Mouse (Mus musculus) activated CD4-positive, CD25-positive, alpha-beta regulatory T cell, adult 9 weeks (primary cell): Measurements from ENCODE around the gene Fam53b. TPM values are rescaled to one million over a fixed set of nuclear protein-coding genes. Genes with fewer than 3 reads are reported as not detected.

Source experiments
- polyA plus RNA-seq: library from polyadenylated mRNA; unstranded; fragments of 100-300 nt; shearing (Covaris generic); gene quantifications from one replicate; pipeline ENCODE4 v1.2.1, GENCODE M21; 2017

Fam53b gene
- polyA plus RNA-seq: 134 TPM

DNA sequence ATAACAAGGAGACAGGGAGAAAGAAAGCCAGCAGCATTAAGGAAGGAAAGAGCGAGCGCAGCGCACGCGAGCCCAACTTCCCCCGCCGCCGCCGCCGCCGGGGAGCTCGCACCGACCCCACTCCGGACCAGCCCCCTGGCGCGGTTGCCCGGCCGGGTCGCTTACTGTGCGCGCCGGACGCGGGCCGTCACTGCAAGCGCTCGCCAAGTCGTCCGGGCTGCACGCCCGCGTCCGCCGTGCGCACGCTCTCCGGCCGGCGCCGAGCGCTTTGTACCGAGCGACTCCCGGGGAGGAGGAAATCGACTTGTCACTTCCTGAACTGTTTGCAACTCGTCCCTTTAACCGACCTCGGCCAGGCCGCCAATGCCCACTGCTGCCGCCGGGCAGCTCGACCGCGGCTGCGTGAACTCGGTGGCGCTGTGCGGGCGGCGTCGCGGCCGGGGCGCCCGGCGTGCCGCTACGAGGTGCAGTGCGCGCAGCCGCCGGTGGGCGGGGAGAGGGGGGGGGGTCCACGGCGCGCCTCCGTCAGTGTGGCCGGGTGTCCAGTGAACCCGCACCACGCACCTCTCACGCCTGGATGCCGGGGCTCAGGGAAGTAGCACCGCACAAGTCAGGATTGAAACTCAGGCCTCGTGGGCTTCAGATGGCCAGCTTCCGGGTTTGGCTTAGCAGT is at the start of gene Fam53b:
TSS of gene Fam53b (minus strand) at position 471 of the 673 bp plus-strand sequence.

DNA sequence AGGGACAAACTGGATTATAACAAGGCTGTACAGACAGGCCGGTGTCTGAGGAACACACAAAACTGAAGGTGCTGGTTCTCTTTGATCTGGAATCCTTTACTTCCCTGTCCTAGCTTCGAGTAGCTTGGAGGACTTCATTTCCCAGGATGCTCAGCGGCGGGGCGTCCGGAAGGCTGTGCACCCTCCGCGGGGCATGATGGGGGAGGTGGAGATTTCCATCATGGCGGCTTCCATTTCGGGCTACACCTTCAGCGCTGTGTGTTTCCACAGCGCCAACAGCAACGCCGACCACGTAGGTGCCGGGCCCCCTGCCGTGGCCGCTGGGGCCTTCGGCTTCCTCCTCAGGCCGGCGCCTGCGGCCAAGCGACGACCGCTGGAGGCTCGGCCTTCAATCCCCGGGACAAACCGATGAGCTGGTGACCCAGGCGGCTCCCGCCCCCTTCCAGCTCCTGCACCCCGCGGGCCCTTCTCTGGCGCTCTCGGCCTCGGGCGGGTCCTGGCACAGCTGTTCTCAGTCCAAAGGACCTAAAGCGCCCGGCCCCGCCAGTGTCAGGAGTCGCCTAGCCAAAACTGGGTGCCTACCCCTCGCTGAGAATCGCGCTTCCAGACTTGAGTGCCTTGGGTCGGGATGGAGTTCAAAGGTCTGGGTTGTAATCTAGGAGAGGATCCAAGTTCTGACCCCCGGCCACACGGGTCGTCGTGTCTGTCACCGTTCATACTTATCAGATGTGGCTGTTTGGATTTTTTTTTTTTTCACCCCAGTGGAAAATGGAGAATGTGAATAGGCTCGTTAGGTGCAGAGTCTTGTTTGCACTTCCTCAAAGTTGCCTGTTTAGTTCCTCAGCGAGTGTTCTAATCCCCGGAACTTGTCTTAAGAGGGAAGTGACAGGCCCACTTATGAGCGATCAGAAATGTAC is 45.6 kb upstream of the Fam53b start, which contains the start of gene Abraxas2:
TSS of gene Abraxas2 (plus strand) at position 184 of the 917 bp plus-strand sequence.

GRCm38 (mm10) chr7:132852173-132852844 is 38.6 kb upstream of the Fam53b start, which contains the start of gene Eef1akmt2:
TSS of gene Eef1akmt2 (minus strand) at chr7:132852673.

Other genes with a start within 250 kb of the Fam53b start
- 78.1 TPM for gene Oat, start 237.5 kb downstream of the Fam53b start, polyA plus RNA-seq
- not detected for gene Nkx1-2, start 214.2 kb downstream of the Fam53b start, polyA plus RNA-seq
- gene Lhpp, start 203.2 kb downstream of the Fam53b start, polyA plus RNA-seq: 3.7 TPM
- gene Eef1akmt2, start 38.8 kb upstream of the Fam53b start, polyA plus RNA-seq: 54.1 TPM
- gene Abraxas2, start 45.3 kb upstream of the Fam53b start, polyA plus RNA-seq: 37.6 TPM
- 5.1 TPM for gene Zranb1, start 117.3 kb upstream of the Fam53b start, polyA plus RNA-seq